Mouse (Mus musculus): Measurements from ENCODE around the gene Metap2. TPM values are rescaled to one million over a fixed set of nuclear protein-coding genes. Genes with fewer than 3 reads are reported as not detected.

Metap2 gene
- 184 and 191 TPM in 2 replicates for polyA plus RNA-seq (2014; fragmentation: Nextera tagmentation; extraction: Ambion mirVana)

DNA sequence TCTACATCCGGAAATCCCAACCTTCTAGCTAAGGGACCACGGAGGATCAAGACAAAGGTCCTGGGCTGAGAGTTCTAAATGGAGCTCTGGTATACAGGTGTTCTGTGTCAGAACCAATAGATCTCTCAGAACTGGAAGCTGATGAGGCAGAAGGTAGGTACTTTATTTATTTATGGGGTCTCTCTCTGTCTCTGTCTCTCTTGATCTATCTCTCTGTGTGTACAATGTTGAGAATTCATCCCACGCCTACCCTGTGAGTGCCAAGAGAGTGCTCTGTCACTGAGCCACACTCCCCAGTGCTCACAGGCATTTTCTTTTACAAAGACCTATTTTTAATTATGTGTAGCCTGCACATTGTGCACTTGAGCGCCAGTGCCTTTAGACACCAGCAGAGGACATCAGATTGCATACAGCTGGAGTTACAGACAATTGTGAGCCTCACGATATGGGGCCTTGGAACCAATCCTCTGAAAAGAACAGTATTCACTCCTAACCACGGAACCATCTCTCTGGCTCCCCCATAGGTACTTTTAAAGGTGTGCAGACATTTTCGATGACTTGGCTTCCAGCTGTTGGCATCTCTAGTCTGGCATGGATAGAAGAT lies at the start of gene Metap2:
Gene Metap2 (minus strand): TSS at position 51 of the 604 bp plus-strand sequence.
- Histone ChIP-seq H3K36me3 (ENCODE audit: control insufficient read depth, insufficient read depth, low read length) (no peaks in the 10 kb centered on the region), H3K9ac (replicated peaks; ENCODE audit: low read depth, low read length) (no peak within 1 kb of the TSS), H3K4me2 (replicated peaks; ENCODE audit: low read depth, low read length) (no peak within 1 kb of the TSS), H3K9me3 (ENCODE audit: control insufficient read depth, low read depth, low read length) (no peaks in the 10 kb centered on the region), H3K27me3 (ENCODE audit: control insufficient read depth, insufficient read depth, low read length) (no peaks in the 10 kb centered on the region), H3K4me3 (ENCODE audit: low read depth, low read length) (no peak within 1 kb of the TSS), H3K27ac (ENCODE audit: low read length) (no peak within 1 kb of the TSS), H3K4me1 (ENCODE audit: control insufficient read depth, insufficient read depth, low read length) (no peaks in the 10 kb centered on the region)
- no peak for ATAC-seq (ENCODE audit: insufficient number of reproducible peaks, insufficient read depth, low FRiP score, low read depth)
- 68% methylated on average over 7 of the region's 7 CpGs for WGBS

DNA sequence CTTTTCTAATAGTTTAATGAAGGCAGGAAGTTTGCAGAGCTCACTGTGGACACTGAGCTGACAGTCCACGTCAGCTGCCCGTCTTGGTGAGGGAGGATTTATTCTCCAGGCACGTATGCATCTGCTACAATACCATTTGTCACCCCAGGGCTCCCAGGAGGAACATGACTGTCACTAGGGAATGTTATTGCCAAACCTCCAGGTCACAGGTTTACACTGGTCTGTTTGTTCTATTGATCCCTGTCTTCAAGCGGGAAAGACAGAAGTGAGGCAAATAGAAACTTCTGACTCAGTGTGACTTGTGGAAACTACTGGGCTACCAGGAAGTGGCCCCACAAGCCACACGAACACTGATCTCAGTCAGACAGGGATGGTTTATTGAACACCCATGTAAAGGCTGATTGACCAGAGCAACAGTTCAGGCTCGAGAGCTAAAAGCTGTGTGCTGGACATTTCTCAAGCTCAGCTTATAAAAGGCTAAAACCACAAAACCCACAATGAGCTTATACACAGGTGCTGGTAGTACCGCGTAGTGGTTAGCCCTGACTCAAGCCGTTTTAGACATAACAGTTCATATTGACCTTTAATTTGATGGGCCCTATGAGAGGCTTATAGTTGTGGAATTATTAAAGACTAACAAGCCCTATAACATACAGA lies 49.1 kb upstream of the Metap2 start:
- ATAC-seq (ENCODE audit: insufficient number of reproducible peaks, insufficient read depth, low FRiP score, low read depth): no peak
- no peak overlapping the region for H3K4me2 ChIP-seq (replicated peaks; ENCODE audit: low read depth, low read length)
- no peak overlapping the region for H3K9ac ChIP-seq (replicated peaks; ENCODE audit: low read depth, low read length)
- peaks cover 11% of the 10 kb centered on the region; the same call in 1 of the 2 replicates for H3K4me1 ChIP-seq (ENCODE audit: control insufficient read depth, insufficient read depth, low read length)
- no peak overlapping the region; the same call in 1 of the 2 replicates for H3K27ac ChIP-seq (ENCODE audit: low read length)
- no peaks in the 10 kb centered on the region for H3K9me3 ChIP-seq (ENCODE audit: control insufficient read depth, low read depth, low read length)
- H3K27me3 ChIP-seq (ENCODE audit: control insufficient read depth, insufficient read depth, low read length): no peaks in the 10 kb centered on the region
- no peaks in the 10 kb centered on the region for H3K36me3 ChIP-seq (ENCODE audit: control insufficient read depth, insufficient read depth, low read length)
- no peak overlapping the region for H3K4me3 ChIP-seq (ENCODE audit: low read depth, low read length)
- WGBS: 47% methylated on average over 9 of the region's 9 CpGs

DNA sequence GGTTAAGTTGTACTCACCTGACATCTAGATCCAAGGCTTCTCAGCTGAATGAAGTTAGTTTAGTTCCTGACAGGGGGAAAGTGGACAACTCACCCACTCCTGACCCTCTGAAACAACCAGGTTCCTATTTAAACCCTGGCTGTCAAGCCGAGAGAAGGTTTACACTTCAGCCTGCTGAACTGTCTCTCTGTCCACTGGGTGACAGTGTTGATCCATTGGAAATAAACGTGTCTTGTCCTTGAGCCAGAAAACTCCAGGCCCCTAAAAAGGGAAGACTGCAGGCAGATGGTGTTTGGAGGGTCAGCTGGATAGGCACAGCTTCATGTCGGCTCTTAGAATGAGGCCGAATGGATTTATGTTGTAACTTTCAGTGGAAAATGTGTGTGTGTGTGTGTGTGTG lies 48.5 kb upstream of the Metap2 start:
- Histone ChIP-seq H3K36me3 (ENCODE audit: control insufficient read depth, insufficient read depth, low read length) (no peaks in the 10 kb centered on the region), H3K4me3 (ENCODE audit: low read depth, low read length) (no peak overlapping the region), H3K9me3 (ENCODE audit: control insufficient read depth, low read depth, low read length) (no peaks in the 10 kb centered on the region), H3K4me1 (ENCODE audit: control insufficient read depth, insufficient read depth, low read length) (peaks cover 11% of the 10 kb centered on the region; the same call in 1 of the 2 replicates), H3K9ac (replicated peaks; ENCODE audit: low read depth, low read length) (no peak overlapping the region), H3K27ac (ENCODE audit: low read length) (no peak overlapping the region), H3K4me2 (replicated peaks; ENCODE audit: low read depth, low read length) (no peak overlapping the region), H3K27me3 (ENCODE audit: control insufficient read depth, insufficient read depth, low read length) (no peaks in the 10 kb centered on the region)
- WGBS: 9% methylated on average over 4 of the region's 4 CpGs
- peak; percentile 61; the same call in 1 of the 2 replicates for ATAC-seq (ENCODE audit: insufficient number of reproducible peaks, insufficient read depth, low FRiP score, low read depth)

DNA sequence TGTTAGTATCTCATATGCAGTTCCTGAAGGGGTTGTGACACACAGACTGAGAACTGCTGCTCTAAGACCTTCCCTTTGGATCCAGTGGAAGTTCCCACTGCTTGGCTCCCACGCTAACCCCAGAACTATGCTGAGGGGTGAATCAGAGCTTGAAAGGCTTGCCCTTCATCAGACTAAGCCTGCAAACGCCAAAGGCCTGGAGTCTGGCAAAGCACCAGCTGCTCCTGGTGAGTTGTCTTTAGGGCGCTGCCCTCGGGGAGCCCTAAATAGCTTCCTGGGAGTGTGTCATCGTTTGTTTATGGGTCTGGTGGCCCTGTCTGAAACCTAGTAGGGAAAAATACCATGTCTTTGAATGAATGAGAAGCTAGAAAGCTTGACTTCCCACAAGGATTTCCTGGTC lies 47.3 kb upstream of the Metap2 start:
- Histone ChIP-seq H3K27ac (ENCODE audit: low read length) (no peak overlapping the region; the same call in 1 of the 2 replicates), H3K4me2 (replicated peaks; ENCODE audit: low read depth, low read length) (no peak overlapping the region), H3K27me3 (ENCODE audit: control insufficient read depth, insufficient read depth, low read length) (no peaks in the 10 kb centered on the region), H3K9ac (replicated peaks; ENCODE audit: low read depth, low read length) (no peak overlapping the region), H3K4me3 (ENCODE audit: low read depth, low read length) (no peak overlapping the region), H3K4me1 (ENCODE audit: control insufficient read depth, insufficient read depth, low read length) (peaks cover 11% of the 10 kb centered on the region; the same call in 1 of the 2 replicates), H3K36me3 (ENCODE audit: control insufficient read depth, insufficient read depth, low read length) (no peaks in the 10 kb centered on the region), H3K9me3 (ENCODE audit: control insufficient read depth, low read depth, low read length) (no peaks in the 10 kb centered on the region)
- no peak for ATAC-seq (ENCODE audit: insufficient number of reproducible peaks, insufficient read depth, low FRiP score, low read depth)
- 50% methylated on average over 5 of the region's 5 CpGs for WGBS

DNA sequence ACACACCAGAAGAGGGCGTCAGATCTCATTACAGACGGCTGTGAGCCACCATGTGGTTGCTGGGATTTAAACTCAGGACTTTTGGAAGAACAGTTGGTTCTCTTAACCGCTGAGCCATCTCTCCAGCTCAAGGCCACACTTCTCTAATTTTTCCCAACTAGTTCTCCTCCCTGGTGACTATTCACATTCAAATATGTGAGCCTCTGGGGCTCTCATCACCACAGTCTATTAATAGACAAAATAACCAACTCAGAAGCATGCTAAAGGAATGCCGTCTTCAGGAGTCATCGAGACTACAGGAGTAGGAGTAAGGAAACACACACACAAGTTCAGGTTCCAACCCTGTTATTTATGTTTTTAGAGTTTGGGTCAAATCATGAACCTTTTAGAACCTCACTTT lies 43.4 kb upstream of the Metap2 start:
- 82% methylated on average over 5 of the region's 5 CpGs for WGBS
- no peak for ATAC-seq (ENCODE audit: insufficient number of reproducible peaks, insufficient read depth, low FRiP score, low read depth)

DNA sequence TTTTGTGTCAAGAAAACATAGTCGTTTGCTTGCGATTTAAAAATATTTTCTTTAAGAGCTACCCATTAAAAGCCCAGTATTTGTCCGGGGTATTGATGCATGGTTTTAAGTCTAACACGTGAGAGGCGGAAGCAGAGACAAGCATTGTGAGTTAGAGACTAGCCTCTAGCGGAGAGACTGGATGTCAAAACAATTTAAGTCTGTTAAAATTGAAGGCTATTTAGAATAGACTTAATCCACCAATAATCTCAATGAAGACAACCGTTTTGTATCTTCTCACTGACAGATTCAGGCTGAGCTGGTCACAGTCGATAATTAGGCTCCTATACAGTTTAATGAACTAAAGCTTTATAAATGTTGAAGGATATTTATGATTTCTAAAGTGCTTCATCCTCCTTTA lies 42.8 kb upstream of the Metap2 start:
- Histone ChIP-seq H3K27ac (ENCODE audit: low read length) (no peak overlapping the region), H3K4me3 (ENCODE audit: low read depth, low read length) (no peak overlapping the region), H3K27me3 (ENCODE audit: control insufficient read depth, insufficient read depth, low read length) (no peaks in the 10 kb centered on the region), H3K4me1 (ENCODE audit: control insufficient read depth, insufficient read depth, low read length) (peaks cover 5% of the 10 kb centered on the region; the same call in 1 of the 2 replicates), H3K9ac (replicated peaks; ENCODE audit: low read depth, low read length) (no peak overlapping the region), H3K36me3 (ENCODE audit: control insufficient read depth, insufficient read depth, low read length) (no peaks in the 10 kb centered on the region), H3K9me3 (ENCODE audit: control insufficient read depth, low read depth, low read length) (no peaks in the 10 kb centered on the region), H3K4me2 (replicated peaks; ENCODE audit: low read depth, low read length) (no peak overlapping the region)
- 75% methylated on average over 8 of the region's 8 CpGs for WGBS
- ATAC-seq (ENCODE audit: insufficient number of reproducible peaks, insufficient read depth, low FRiP score, low read depth): no peak

More for the DNA sequence above, 43.4 kb upstream of the Metap2 start:
- no peak overlapping the region for H3K4me2 ChIP-seq (replicated peaks; ENCODE audit: low read depth, low read length)
- H3K36me3 ChIP-seq (ENCODE audit: control insufficient read depth, insufficient read depth, low read length): no peaks in the 10 kb centered on the region
- peaks cover 5% of the 10 kb centered on the region; the same call in 1 of the 2 replicates for H3K4me1 ChIP-seq (ENCODE audit: control insufficient read depth, insufficient read depth, low read length)
- no peak overlapping the region for H3K9ac ChIP-seq (replicated peaks; ENCODE audit: low read depth, low read length)
- no peaks in the 10 kb centered on the region for H3K27me3 ChIP-seq (ENCODE audit: control insufficient read depth, insufficient read depth, low read length)
- H3K9me3 ChIP-seq (ENCODE audit: control insufficient read depth, low read depth, low read length): no peaks in the 10 kb centered on the region
- H3K27ac ChIP-seq (ENCODE audit: low read length): no peak overlapping the region
- H3K4me3 ChIP-seq (ENCODE audit: low read depth, low read length): no peak overlapping the region

DNA sequence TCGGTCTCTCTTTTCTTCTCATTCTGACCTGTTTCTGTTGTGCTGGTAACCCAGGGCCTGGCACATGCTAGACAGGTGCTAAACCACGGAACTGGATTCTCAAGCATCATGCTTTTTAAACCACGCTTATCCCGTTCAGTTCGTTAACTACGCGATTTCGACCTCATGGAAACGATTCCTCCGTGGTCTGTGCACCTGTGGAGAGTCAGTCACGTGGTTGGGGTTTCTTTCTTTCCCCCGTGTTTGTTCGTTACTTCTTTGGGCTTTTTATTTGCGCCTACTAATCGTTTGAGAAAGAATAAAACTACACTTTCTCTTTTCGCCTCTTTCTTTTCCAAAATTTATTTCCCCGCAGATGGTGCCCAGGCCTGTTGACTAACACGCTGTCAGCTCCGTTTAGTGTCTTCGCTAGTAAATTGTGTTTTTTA lies 42.0 kb upstream of the Metap2 start:
- no peak overlapping the region for H3K4me3 ChIP-seq (ENCODE audit: low read depth, low read length)
- H3K4me1 ChIP-seq (ENCODE audit: control insufficient read depth, insufficient read depth, low read length): peaks cover under 1% of the 10 kb centered on the region; the same call in 1 of the 2 replicates
- no peak overlapping the region for H3K27ac ChIP-seq (ENCODE audit: low read length)
- no peaks in the 10 kb centered on the region for H3K36me3 ChIP-seq (ENCODE audit: control insufficient read depth, insufficient read depth, low read length)
- no peak overlapping the region for H3K9ac ChIP-seq (replicated peaks; ENCODE audit: low read depth, low read length)
- H3K4me2 ChIP-seq (replicated peaks; ENCODE audit: low read depth, low read length): no peak overlapping the region
- no peaks in the 10 kb centered on the region for H3K27me3 ChIP-seq (ENCODE audit: control insufficient read depth, insufficient read depth, low read length)
- ATAC-seq (ENCODE audit: insufficient number of reproducible peaks, insufficient read depth, low FRiP score, low read depth): no peak
- H3K9me3 ChIP-seq (ENCODE audit: control insufficient read depth, low read depth, low read length): no peaks in the 10 kb centered on the region
- 90% methylated on average over 20 of the region's 20 CpGs for WGBS

DNA sequence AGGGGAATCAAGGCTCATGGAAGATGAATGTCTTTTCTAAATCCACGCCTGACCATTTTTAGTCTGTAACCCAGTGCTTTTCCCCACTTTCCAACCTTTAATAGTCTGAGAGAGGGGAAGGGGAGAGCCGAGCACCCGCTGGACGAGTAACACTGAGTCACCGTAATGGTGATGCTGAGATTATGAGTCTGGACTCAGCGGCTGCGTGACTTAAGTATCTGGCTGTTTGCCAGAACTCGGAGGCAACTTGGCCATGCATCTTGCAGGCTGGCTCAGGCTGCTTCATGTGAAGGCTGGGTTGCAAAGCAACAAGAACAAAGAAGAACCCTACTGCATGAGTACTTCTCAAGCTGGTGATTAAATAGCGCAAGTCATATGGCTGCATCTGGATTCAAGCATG lies 37.1 kb upstream of the Metap2 start:
- H3K27ac ChIP-seq (ENCODE audit: low read length): peak overlapping the region; percentile 1; the same call in 1 of the 2 replicates

More for the DNA sequence above, 37.1 kb upstream of the Metap2 start:
- no peak overlapping the region for H3K4me3 ChIP-seq (ENCODE audit: low read depth, low read length)
- peak; percentile 72; the same call in 1 of the 2 replicates for ATAC-seq (ENCODE audit: insufficient number of reproducible peaks, insufficient read depth, low FRiP score, low read depth)
- no peaks in the 10 kb centered on the region for H3K27me3 ChIP-seq (ENCODE audit: control insufficient read depth, insufficient read depth, low read length)
- H3K36me3 ChIP-seq (ENCODE audit: control insufficient read depth, insufficient read depth, low read length): no peaks in the 10 kb centered on the region
- H3K4me2 ChIP-seq (replicated peaks; ENCODE audit: low read depth, low read length): no peak overlapping the region
- no peaks in the 10 kb centered on the region for H3K9me3 ChIP-seq (ENCODE audit: control insufficient read depth, low read depth, low read length)
- no peak overlapping the region for H3K9ac ChIP-seq (replicated peaks; ENCODE audit: low read depth, low read length)
- 25% methylated on average over 9 of the region's 9 CpGs for WGBS
- H3K4me1 ChIP-seq (ENCODE audit: control insufficient read depth, insufficient read depth, low read length): no peaks in the 10 kb centered on the region

Data from stomach, embryonic 14.5 days (tissue).